Mouse (Mus musculus) naive thymus-derived CD4-positive, alpha-beta T cell, adult 2 months (primary cell): ENCODE data around the gene Zcchc2.

Source experiments
- DNase-seq: peaks from one replicate; pipeline ENCODE4 v3.0.0-alpha.2; 2011; ENCODE audit warnings: low read depth

Gene Zcchc2

DNA sequence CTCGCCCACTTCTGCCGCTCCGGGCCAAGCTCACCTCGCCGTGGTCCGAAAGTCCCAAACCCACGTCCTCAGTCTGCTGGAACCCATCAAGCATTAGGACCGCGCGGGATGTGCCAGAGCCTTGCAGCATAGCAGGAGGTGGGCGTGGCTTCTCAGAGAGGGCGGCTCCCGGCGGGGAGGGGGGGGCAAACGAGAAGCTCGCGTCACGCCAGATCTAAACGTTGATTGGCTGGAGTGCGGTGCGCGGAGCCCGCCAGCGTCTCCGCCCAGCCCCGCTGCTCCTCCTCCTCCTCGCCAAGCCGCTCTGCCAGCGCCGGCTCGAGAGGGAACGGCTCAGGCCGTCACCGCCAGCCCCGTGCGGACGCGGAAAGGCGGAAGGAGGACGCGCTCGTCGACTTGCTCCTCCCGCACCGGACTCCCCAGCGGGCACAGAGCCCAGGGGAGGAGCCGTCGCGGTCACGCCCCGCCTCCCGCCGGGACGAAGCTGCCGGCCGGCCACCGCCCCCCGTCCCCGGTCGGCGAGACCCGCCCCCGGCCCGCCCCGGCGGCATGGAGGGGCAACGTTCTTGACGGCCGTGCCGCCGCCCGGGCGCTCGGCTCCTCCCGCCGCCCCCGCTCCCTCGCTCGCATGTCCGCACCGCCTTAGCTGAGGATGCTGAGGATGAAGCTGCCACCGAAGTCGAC lies at the start of gene Zcchc2:
Gene Zcchc2 (plus strand): TSS at position 269 of the 684 bp plus-strand sequence.
- DNase-seq: peak; percentile 99

DNA sequence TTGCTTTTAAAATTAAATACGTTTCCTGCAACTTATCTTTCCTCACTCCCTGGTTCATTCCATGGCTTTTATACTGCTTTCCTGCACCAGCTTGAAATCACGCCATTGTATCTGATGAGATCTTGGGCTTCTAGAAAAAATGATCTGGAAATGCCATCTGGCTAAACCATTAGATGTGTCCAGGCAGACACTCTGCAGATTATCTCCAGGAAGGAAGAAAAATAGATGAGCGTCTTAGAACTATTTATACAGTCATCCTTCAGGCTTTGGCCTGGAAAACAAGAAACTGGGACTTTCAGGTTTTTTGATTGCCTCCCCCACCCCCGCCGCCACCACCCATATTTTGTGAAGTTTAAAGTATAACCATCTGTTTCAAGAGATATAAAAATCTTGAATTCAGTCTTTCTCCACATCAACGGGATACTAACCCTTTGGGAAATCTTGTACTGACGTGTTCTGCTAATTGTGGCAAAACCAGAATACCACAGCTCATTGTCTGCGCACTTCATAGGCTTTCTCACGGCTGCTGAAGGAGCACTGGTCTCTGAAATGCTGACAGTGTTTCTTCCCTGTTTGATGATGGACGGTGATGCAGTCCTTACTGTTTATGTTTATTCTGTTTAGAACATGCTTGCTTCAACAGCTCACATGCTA lies 45.2 kb upstream of the Zcchc2 start:
- no peak for DNase-seq

DNA sequence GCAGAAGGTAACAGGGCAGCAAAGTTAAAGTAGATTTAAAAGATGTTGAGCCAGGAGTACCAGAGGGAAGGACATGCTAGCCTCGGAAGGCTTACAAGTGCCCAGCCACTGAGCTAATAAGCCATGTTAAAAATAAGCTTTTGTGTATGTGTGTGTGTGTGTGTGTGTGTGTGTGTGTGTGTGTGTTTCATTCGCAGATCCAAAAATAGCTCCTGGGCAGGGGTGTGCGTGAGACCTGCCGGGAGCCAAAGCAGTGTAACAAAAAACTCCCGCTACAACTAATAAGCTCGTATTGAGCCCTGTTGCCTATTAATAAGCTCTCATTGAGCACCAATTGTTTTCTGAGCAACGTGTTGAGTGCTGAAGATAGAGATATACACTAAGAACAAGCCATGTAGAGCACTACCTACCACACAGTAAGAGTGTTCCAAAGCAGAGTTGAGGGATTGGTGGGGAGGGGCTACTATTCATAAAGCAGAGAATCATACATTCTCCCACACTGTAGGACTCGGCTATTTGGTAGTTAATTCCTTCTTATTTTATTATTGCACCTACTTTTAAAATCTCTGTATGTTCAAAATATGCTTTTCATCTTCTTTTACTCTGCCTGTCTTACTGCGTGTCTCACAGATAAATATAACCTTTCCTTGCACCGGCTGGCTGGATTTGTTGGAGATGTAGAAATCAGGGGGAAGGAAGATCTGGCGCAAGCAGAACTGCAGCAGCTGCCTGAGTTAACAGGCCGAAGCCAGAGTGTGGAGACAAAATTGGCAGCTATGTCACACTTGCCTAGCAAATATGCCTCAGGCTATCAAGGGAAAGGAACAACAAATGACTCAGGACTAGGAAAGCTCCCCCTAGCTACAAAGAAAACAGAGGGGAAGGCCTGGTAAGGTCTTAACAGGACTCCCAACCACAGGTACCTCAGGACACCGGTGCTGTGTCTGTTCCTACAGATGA lies 43.3 kb upstream of the Zcchc2 start:
- DNase-seq: no peak

DNA sequence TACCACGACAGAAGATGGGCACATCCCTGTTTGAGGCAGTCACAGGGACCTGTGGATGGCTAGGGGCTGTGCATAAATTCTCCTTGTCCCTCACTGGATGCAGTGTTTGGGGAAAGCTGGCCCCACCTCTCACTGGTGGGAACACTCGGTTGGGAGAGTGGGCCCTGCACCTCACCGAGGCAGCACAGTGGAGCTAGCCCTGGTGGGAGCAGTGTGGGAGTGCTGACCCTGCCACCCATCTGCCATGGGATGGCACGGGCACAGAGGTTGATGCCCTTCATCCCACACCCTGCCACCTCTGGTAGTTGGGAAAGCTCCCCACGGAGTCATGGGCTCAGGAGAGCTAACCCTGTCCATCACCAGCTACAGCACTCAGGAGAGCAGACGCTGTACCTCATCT lies 41.9 kb upstream of the Zcchc2 start:
- DNase-seq: no peak

DNA sequence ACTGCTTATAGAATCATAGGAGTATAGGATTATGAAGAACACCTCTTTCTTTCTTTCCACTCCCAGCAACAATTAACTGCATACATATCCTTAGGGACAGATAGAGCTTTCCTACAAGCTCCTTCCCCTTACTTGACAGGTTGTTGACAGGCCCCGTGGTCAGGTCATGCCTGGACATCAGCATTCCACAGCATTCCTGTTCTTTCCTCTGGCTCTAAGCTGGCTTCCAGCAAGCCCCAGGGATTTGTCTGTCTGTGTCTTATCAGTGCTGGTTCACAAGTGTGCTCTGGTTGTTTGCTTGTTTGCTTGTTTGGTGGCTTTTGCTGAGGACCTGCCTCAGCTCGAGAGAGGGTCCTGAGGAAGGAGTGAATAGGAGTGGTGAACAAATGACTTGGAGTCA lies 36.6 kb upstream of the Zcchc2 start:
- DNase-seq: no peak

DNA sequence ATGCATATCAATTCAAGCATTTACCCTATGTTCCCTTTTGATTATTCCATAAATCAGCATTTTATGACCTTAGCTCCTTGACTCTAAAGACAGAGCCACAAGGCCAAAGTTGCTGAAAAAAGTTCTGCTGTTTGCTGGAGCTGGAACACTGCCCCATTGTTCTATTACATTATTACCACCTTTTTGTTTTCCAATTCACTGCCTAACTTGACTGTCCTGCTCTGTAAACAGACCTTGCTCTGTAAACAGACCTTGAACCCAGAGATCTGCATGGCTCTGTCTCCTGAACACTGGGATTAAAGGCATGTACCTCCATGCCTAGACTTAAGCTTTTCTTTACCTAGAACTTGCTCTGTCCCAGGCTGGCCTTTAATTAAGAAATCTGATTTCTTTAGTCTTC lies 36.2 kb upstream of the Zcchc2 start:
- DNase-seq: no peak

DNA sequence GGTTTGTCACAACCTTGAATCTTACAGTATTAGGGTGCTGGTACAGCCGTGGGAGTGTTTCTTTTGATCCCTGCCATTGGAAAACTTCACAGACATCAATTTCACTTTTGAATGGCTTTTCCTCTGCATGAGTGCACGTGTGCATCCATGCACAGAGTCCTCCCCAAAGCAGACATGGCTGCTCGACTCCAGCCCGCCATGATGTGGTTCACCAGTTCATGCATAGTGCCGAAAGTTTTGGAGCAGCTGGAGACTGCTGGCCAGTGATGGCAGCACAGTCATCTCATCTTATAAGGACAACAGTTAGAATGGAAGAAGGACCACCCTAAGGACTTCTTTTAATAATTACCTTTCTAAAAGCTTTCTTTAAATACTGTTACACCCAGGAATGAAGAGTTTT lies 34.1 kb upstream of the Zcchc2 start:
- DNase-seq: no peak

DNA sequence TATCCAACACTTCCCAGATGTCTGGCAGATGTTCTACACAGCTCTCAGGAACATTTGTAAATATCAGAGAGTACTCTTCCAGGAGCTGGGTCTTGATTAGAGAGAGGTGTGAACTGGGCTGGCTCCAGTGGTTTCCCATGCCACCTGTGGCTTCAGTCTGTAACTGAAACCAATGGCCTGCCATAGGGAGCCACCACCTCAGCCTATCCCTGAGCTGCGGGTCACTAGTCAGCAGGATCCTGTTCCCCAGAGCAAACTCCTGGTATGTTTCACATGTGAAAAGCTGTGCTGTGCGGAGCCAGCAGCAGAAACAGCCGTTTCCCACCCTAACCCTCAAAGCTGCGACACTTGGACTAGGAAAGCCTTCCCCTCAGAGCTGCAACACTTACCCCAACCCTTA lies 28.7 kb upstream of the Zcchc2 start:
- DNase-seq: no peak

DNA sequence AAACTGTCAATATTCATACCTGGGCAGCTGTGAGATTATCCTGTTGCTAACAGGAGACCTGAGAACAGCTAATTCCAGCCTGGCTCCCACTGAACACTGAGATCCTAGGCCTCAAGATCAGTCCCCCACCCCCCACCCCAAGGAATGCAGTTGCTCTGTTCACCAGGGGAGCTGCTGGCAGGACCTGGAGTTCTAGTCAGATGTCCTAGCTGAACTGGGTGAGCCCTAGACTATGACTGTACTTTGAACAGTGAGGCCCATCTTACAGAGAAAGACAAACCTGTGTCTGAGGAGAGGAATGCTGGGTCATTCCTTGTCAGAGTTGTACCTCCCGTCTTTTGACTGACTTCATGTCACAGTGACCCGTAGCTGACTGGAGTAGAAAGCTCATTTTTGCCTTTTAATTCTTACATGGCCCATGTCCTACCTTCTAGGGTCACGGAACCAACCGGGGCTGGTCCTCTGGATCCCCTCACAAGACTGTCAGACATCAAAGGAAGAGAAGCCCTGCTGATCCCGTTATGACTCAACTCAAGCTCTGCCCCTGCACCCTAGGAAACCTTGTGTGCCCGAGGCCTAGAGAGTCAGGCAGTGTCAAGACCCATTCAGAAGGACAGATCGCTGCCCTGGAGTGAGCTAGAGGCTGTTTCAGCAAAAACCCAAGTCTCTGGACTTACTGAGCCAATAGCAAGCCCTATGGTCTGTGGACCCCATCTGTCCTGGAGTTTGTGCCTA lies 28.0 kb upstream of the Zcchc2 start:
- DNase-seq: no peak

DNA sequence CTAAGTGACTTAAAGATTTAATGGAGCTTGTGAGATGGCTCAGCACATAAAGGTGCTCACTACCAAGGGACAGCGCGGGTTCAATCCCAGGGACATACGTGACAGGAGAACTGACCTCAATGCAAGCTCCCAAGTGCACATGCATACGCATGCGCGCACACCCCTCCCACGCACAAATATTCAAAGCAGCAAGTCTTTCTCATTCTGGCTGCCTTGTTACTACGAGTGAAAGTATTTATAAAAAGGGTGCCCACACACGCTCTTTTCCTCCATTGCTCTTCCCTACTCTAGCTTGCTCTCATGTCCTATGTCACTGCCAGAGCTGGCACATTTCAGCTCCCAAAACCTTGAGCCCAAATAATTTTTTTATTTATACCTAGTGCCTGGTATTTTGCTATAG lies 27.4 kb upstream of the Zcchc2 start:
- DNase-seq: no peak

DNA sequence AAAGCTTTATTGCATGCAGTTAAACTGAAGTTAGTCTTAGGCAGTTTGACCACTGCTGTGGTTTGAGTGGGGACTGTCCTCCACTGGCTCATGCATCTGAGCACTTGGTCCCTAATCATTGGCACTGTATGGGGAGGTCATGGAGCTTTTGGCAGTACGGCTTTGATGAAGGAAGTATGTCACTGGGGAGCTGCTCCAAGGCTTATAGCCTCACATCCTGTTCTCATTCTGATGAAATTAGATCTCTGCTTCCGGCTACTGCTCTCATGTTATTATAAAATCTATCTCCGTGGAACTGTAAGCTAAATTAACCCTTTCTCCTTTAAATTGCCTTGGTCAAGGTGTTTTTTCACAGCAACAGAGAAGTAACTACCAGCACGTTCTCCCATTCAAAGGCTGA lies 25.7 kb upstream of the Zcchc2 start:
- DNase-seq: no peak

DNA sequence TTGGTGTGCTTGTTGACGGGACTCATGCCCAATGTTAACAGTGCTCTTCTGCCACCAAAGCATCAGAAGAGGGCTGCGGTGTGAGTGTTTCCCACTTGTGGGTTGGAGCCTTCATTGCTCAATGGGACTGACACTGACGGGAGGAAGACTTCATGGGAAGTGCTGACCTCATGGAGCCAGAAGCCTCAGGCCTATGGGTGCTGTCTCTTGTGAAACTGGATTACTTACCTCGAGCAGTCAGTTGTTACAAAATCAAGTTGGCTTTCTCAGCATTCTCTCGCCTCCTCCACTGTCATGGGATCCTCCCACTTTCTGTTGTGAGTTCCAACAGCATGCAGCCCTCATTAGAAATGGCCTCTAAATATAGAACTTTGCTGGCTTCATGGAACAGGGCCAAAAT lies 25.0 kb upstream of the Zcchc2 start:
- DNase-seq: no peak

DNA sequence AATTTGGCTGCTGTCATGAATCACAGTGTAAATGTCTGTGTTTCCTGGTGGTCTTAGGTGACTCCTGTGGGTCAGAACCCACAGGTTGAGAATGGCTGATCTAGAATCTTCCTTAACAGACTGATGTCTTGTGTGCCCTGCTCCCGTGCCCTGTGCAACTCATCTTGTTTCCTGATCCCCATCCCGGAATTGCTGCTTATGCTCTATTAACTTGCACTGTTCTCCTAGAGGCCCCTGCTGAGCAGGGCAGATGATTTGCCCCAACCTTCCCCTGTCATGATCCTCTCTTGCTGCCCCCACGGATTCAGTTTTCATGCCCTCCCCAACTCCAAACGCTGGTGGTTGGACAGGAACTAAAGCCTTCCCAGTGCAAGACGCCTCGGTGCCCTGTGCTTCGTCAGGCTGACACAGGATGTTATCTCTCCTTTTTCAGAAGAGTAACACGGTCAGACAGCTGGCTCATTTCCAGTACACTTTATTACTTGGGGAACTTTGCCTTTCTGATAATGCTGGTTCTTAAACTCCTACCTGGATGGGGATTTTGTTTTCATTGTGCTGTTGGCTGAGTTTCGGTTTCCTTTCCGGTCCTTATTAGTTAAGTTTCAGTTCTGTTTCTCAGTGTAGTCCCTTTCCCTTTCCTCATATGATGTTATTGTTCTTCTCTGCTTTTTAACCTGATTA lies 18.6 kb upstream of the Zcchc2 start:
- DNase-seq: peak; percentile 71

DNA sequence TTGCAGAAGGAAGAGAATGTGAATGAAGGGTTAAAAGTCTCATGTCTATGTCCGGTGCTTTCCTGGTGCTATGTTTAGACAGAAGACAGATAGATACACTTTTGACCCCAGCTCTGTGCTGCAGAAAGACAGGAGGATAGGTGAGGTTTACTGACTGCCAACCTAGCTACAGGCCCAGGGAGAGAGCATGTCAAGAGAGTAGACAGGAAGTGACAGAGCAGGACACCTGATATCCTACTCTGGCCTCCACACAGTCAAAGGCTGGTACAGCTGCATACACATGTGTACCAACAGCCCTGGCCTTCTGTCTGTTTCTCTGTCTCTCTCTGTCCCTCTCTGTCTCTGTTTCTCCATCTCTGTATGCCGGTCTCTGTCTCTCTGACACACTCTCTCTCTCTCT lies 16.2 kb upstream of the Zcchc2 start:
- DNase-seq: no peak

DNA sequence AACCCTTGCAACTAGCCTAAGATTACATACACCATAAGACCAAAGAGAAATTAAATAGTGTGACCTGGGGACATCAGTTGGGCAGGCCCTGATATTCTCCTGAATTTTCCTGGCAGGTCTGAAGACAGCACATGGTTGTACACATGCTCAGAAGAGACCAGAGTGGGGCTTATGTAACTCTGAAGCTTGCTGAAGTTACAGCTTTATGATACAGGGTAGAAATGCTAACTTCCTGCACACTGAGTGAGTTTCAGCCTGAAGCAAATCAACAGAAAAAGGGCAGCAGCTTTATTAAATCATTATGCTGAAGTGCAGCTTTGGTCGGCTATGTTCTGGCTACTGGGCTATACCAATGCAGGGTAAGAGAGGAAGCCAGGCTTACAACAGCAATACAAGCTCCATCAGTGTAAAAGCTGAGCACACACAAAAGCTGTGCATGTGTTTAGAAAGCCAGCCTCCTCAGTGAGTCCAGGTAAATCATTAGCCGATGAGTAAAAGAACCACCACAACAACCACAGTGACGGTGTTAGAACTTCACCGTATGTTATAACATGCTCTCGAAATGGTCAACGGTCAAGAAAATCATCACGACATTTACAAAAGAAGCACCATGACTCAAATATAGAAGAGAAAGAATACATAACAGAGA lies 12.6 kb upstream of the Zcchc2 start:
- no peak for DNase-seq

DNA sequence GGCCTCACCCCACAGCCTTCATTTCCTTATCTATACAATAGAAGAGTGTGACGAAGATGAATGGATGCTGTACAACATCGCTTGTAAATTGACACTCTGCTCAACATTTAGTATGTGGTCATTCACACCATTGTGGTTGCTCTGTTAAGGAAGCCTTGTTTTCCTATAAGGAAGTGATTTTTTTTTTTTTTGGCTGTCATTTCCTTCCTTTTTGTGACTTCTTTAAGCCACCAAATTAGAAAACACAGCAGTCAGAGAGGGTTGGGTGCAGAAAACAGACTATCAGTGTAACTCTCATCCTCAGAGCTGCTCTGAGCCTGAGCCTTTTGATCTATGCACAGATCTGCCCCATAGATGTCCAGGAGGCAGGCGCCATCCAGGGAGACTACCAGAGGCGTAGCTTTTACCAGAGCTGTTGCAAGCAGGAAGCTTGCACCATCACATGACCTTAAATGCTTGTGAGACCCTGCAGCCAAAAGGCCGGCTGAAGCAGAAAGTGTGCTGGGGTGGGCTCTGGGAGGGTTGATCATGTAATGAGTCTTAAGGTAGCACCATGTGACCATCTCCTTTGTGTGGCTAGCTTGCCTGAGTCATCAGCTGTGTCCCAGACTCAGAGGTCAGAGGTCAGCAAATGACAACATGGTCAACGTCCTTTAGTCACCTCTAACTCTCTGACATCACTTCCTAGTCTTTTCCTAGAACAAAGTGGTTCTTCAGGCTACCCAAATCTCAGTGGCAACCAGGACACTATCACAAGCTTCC lies 9.2 kb upstream of the Zcchc2 start:
- peak; percentile 54 for DNase-seq

DNA sequence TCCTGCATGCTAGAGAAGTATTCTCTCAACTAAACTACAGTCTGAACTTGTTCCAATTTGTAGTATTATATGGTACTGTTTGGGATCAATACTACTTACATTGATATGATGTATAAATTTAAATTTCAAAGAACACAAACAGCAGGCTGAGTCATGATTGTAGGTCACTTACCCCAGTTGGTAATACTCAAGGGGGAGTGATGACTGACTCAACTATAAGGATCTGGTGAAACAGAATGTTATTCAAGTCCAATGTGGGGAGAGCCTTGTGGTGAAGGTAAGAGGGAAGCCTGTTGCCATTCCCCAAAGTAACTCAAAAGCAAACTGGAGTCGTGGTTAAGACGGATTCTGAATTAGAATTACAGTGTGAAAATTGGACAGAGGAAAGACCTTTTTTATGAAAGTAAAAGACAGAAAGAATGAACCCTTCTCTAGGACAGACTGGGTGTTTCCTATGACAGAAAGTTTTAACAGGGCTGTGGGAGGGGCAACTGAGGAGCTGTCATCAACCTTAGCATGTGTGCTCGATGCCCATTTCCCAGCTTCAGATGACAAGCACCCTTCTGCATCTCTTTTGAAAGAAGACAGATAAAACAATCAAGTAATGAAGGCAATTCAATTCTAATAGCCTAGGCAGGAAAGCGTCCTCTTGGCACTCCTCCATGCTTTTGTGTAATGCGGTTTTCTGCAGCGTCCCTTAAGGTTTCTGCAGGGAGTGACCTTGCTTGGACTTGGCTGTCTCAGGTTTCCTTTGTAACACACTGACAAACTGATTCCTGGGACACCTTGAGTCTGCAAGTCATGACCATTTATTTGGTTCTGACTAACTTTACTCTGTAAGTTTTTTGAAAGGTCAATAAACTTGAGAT lies 7.5 kb upstream of the Zcchc2 start:
- DNase-seq: no peak

DNA sequence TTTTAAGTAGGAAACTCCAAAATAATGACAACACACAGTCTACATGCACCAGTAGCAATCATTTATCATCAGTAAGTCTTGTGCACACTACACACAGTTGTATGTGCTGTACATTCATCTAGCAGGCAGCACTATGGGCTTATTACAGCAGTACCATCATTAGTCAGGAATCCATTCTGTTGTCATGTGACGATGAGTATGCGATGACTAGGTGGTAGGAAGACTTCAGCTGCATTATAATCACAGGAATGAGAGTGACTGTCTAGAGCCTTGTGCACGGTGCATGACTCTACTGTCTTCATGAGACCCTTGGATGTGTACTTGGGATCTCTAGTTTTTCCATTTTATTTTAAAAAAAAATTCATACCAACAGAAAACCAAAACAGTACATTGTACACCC lies 6.0 kb upstream of the Zcchc2 start:
- no peak for DNase-seq

DNA sequence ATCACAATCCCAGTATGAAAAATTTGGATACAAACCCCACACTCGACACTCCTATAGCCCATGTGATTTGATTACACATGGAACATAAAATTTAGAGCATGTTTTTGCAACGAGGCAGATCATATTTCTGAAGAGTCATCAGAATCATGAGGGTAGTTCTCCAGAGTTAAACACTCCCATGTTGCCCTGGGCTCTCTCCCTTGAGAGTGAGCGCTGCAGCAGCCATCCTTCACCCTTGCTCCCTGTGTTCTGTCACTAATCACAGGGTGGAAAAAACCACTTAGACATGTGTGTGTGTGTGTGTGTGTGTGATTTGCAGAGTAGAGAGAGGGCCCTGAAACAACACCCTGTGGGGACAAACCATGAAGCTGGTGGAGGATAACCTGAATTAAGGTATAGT lies 2.0 kb upstream of the Zcchc2 start:
- DNase-seq: no peak
